Mouse (Mus musculus) B cell, adult 2 months (primary cell): ENCODE results near the gene Ccl21b.
"Not testable (repeated sequence)": the region's sequence is repeated elsewhere in the genome, so short reads cannot be mapped to it uniquely, and the experiment has no call there.

ENCODE experiments used
- DNase-seq, 2 experiments: peaks; one replicate each; pipeline ENCODE4 v3.0.0; 2022

Gene Ccl21b

DNA sequence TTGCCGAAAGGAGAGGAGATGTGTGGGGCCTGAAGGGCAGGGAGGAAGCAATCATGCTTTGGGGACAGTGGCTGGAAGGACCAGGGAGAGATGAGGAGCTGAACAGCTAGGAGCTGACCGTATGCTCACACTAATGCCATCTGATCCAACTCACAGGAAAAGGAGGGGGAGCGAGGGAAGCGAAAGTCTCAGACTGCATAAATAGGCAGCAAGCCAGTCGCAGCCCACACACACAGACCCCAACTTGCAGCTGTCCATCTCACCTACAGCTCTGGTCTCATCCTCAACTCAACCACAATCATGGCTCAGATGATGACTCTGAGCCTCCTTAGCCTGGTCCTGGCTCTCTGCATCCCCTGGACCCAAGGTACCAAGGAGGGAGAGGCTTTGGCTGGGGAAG lies at the start of gene Ccl21b:
TSS of gene Ccl21b (plus strand) at position 301 of the 400 bp plus-strand sequence.
- DNase-seq: not testable (repeated sequence)

DNA sequence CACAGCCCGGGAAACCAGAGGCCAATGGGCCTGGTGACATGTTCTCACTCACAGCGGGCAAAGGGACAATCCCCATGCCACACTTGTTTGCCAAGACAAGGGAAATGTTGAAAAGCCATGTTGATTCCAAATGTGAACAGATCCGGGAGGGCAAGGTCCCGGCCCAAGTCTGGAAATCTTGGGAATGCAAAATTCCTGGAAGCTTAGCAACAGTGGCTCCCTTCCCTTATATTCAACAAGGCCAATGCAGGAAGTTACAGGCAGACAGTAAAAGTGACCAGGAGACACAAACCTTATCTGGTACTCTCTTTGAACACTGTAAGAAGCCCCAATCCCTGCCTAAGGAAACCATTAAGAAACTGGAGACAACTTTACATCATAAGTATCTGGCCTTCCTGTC lies 15.2 kb upstream of the Ccl21b start, which contains the start of gene Gm10600:
TSS of gene Gm10600 (plus strand) at position 301 of the 400 bp plus-strand sequence.
- not testable (repeated sequence) for DNase-seq

DNA sequence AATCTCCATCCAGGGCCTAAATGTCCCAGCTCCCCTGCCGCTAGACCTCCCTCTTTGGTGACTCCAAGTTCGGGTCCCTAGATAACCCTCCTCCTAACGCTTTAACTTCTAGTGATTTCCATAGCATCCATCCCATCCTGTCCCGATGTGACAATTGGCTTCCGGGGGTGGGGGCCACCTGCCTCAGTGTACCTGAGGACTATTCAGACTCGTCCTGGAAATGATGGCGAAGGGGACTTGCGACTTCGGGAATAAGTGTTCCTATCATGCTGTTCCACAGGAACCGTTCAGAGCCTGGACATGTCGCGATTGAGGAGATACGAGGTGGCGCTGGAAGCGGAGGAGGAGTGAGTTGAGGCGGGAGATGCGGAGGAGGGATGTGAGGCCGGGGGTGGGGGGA lies 38.4 kb downstream of the Ccl21b start, which contains the start of gene Gm21953:
TSS of gene Gm21953 (plus strand) at position 301 of the 400 bp plus-strand sequence.
- not testable (repeated sequence) for DNase-seq
